Mouse (Mus musculus): Measurements from ENCODE around the gene Xaf1. TPM values are rescaled to one million over a fixed set of nuclear protein-coding genes. Genes with fewer than 3 reads are reported as not detected.

The Xaf1 gene
- polyA plus RNA-seq, 1 experiment, result 5.9 TPM

- Histone ChIP-seq H3K27me3 (ENCODE audit: control insufficient read depth, insufficient read depth, insufficient read length) (no peaks in the 10 kb centered on the region), H3K36me3 (ENCODE audit: control insufficient read depth, insufficient read depth) (no peaks in the 10 kb centered on the region), H3K79me2 (ENCODE audit: control insufficient read depth, insufficient read depth) (no peaks in the 10 kb centered on the region), H3K4me3 (no peak overlapping the region), H3K4me2 (ENCODE audit: low read depth) (peak overlapping the region; percentile 24), H3ac (ENCODE audit: control insufficient read depth, insufficient read length) (no peak overlapping the region)
- no peak for TF ChIP-seq POLR2AphosphoS2 (IDR thresholded peaks at IDR 0.05; ENCODE audit: insufficient read length, low read depth)
- no peak for TF ChIP-seq CEBPB (IDR thresholded peaks at IDR 0.05; ENCODE audit: insufficient read depth, poor library complexity, severe bottlenecking)
- TF ChIP-seq POLR2A (IDR thresholded peaks at IDR 0.05; ENCODE audit: insufficient read length, low read depth), result no peak
- TF ChIP-seq E2F4 (IDR thresholded peaks at IDR 0.05; ENCODE audit: insufficient read depth), result no peak
- no peak for TF ChIP-seq SRF (IDR thresholded peaks at IDR 0.05; ENCODE audit: control insufficient read depth, insufficient read length, low read depth)
- no peak for TF ChIP-seq MYOD1 (IDR thresholded peaks at IDR 0.05; ENCODE audit: control insufficient read depth in 1 of 3, insufficient read length in 2 of 3, low read depth in 2 of 3)
- TF ChIP-seq TCF12 (IDR thresholded peaks at IDR 0.05; ENCODE audit: insufficient read depth, poor library complexity, severe bottlenecking), result no peak
- no peak for TF ChIP-seq REST (IDR thresholded peaks at IDR 0.05; ENCODE audit: insufficient read depth, insufficient read length)
- TF ChIP-seq MAX (IDR thresholded peaks at IDR 0.05; ENCODE audit: low read depth), result no peak
Observed at GRCm38 (mm10) chr11:72349016-72349415, 47.6 kb downstream of the Xaf1 start.

GRCm38 (mm10) chr11:72349652-72350051, 48.2 kb downstream of the Xaf1 start:
- Histone ChIP-seq H3ac (ENCODE audit: control insufficient read depth, insufficient read length) (no peak overlapping the region), H3K27me3 (ENCODE audit: control insufficient read depth, insufficient read depth, insufficient read length) (no peaks in the 10 kb centered on the region), H3K79me2 (ENCODE audit: control insufficient read depth, insufficient read depth) (no peaks in the 10 kb centered on the region), H3K4me2 (ENCODE audit: low read depth) (peak overlapping the region; percentile 32), H3K4me3 (no peak overlapping the region), H3K36me3 (ENCODE audit: control insufficient read depth, insufficient read depth) (no peaks in the 10 kb centered on the region)
- TF ChIP-seq CEBPB (IDR thresholded peaks at IDR 0.05; ENCODE audit: insufficient read depth, poor library complexity, severe bottlenecking) (no peak), REST (IDR thresholded peaks at IDR 0.05; ENCODE audit: insufficient read depth, insufficient read length) (no peak), SRF (IDR thresholded peaks at IDR 0.05; ENCODE audit: control insufficient read depth, insufficient read length, low read depth) (no peak), USF1 (IDR thresholded peaks at IDR 0.05; ENCODE audit: low read depth) (no peak), MYOD1 (IDR thresholded peaks at IDR 0.05; ENCODE audit: control insufficient read depth in 1 of 3, insufficient read length in 2 of 3, low read depth in 2 of 3) (no peak), TCF3 (IDR thresholded peaks at IDR 0.05; ENCODE audit: insufficient read length, low read depth) (no peak), E2F4 (IDR thresholded peaks at IDR 0.05; ENCODE audit: insufficient read depth) (no peak), MAX (IDR thresholded peaks at IDR 0.05; ENCODE audit: low read depth) (no peak), MYOG (IDR thresholded peaks at IDR 0.05; ENCODE audit: control insufficient read depth in 1 of 3, insufficient read depth in 1 of 3, insufficient read length in 2 of 3, low read depth in 2 of 3) (no peak), POLR2A (IDR thresholded peaks at IDR 0.05; ENCODE audit: insufficient read length, low read depth) (no peak), TCF12 (IDR thresholded peaks at IDR 0.05; ENCODE audit: insufficient read depth, poor library complexity, severe bottlenecking) (no peak), POLR2AphosphoS2 (IDR thresholded peaks at IDR 0.05; ENCODE audit: insufficient read length, low read depth) (no peak)

GRCm38 (mm10) chr11:72352272-72352671, 50.8 kb downstream of the Xaf1 start:
- no peak overlapping the region for H3K4me3 ChIP-seq
- H3ac ChIP-seq (ENCODE audit: control insufficient read depth, insufficient read length), result no peak overlapping the region
- peaks cover 9% of the 10 kb centered on the region for H3K27me3 ChIP-seq (ENCODE audit: control insufficient read depth, insufficient read depth, insufficient read length)
- no peak overlapping the region for H3K4me2 ChIP-seq (ENCODE audit: low read depth)
- H3K36me3 ChIP-seq (ENCODE audit: control insufficient read depth, insufficient read depth), result no peaks in the 10 kb centered on the region
- TF ChIP-seq POLR2AphosphoS2 (IDR thresholded peaks at IDR 0.05; ENCODE audit: insufficient read length, low read depth) (no peak), USF1 (IDR thresholded peaks at IDR 0.05; ENCODE audit: low read depth) (no peak), MAX (IDR thresholded peaks at IDR 0.05; ENCODE audit: low read depth) (no peak), POLR2A (IDR thresholded peaks at IDR 0.05; ENCODE audit: insufficient read length, low read depth) (no peak), SRF (IDR thresholded peaks at IDR 0.05; ENCODE audit: control insufficient read depth, insufficient read length, low read depth) (no peak), CEBPB (IDR thresholded peaks at IDR 0.05; ENCODE audit: insufficient read depth, poor library complexity, severe bottlenecking) (no peak), TCF3 (IDR thresholded peaks at IDR 0.05; ENCODE audit: insufficient read length, low read depth) (no peak), MYOD1 (IDR thresholded peaks at IDR 0.05; ENCODE audit: control insufficient read depth in 1 of 3, insufficient read length in 2 of 3, low read depth in 2 of 3) (no peak), MYOG (IDR thresholded peaks at IDR 0.05; ENCODE audit: control insufficient read depth in 1 of 3, insufficient read depth in 1 of 3, insufficient read length in 2 of 3, low read depth in 2 of 3) (no peak), TCF12 (IDR thresholded peaks at IDR 0.05; ENCODE audit: insufficient read depth, poor library complexity, severe bottlenecking) (no peak), REST (IDR thresholded peaks at IDR 0.05; ENCODE audit: insufficient read depth, insufficient read length) (no peak), E2F4 (IDR thresholded peaks at IDR 0.05; ENCODE audit: insufficient read depth) (no peak)
- no peaks in the 10 kb centered on the region for H3K79me2 ChIP-seq (ENCODE audit: control insufficient read depth, insufficient read depth)

- no peaks in the 10 kb centered on the region for H3K36me3 ChIP-seq (ENCODE audit: control insufficient read depth, insufficient read depth)
- H3K4me3 ChIP-seq, result no peak overlapping the region
- H3K79me2 ChIP-seq (ENCODE audit: control insufficient read depth, insufficient read depth), result no peaks in the 10 kb centered on the region
- no peak overlapping the region for H3ac ChIP-seq (ENCODE audit: control insufficient read depth, insufficient read length)
- TF ChIP-seq TCF12 (IDR thresholded peaks at IDR 0.05; ENCODE audit: insufficient read depth, poor library complexity, severe bottlenecking) (no peak), POLR2A (IDR thresholded peaks at IDR 0.05; ENCODE audit: insufficient read length, low read depth) (no peak), MYOG (IDR thresholded peaks at IDR 0.05; ENCODE audit: control insufficient read depth in 1 of 3, insufficient read depth in 1 of 3, insufficient read length in 2 of 3, low read depth in 2 of 3) (no peak), POLR2AphosphoS2 (IDR thresholded peaks at IDR 0.05; ENCODE audit: insufficient read length, low read depth) (no peak), MAX (IDR thresholded peaks at IDR 0.05; ENCODE audit: low read depth) (no peak), TCF3 (IDR thresholded peaks at IDR 0.05; ENCODE audit: insufficient read length, low read depth) (no peak), MYOD1 (IDR thresholded peaks at IDR 0.05; ENCODE audit: control insufficient read depth in 1 of 3, insufficient read length in 2 of 3, low read depth in 2 of 3) (no peak)
- peaks cover 9% of the 10 kb centered on the region for H3K27me3 ChIP-seq (ENCODE audit: control insufficient read depth, insufficient read depth, insufficient read length)
- H3K4me2 ChIP-seq (ENCODE audit: low read depth), result no peak overlapping the region
Observed at GRCm38 (mm10) chr11:72353186-72353585, 51.8 kb downstream of the Xaf1 start.
